Mouse (Mus musculus): Measurements from ENCODE around the gene Bmp6. TPM values are rescaled to one million over a fixed set of nuclear protein-coding genes. Genes with fewer than 3 reads are reported as not detected.

Gene Bmp6
- polyA plus RNA-seq, 1 experiment from 2014 or later, result not detected

DNA sequence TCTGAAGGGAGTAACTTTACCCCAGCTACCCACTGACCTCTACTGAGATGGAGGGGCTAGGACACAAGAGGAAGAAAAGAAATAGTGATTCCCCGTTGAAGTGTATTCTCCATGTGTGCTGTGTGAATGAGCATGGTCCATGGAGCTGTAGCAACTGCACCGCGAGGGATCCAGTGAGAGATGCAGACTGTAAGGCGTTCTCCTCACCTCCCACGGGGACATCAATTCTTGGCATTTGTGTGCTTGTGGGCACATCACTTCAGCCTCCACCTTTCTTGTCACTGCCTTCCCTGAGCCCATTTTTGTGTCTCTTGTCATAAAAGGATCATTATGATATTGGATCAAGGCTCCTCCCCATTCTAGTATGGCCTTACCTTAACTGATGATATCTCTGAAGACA, 34.9 kb downstream of the Bmp6 start:
- WGBS (ENCODE audit: missing documents), result 98% methylated on average over 5 of the region's 5 CpGs
- Histone ChIP-seq H3K4me3 (ENCODE audit: inconsistent target) (no peak overlapping the region), H3K79me2 (ENCODE audit: inconsistent target) (no peaks in the 10 kb centered on the region), H3K36me3 (ENCODE audit: inconsistent target) (no peaks in the 10 kb centered on the region), H3K27ac (no peak overlapping the region)

DNA sequence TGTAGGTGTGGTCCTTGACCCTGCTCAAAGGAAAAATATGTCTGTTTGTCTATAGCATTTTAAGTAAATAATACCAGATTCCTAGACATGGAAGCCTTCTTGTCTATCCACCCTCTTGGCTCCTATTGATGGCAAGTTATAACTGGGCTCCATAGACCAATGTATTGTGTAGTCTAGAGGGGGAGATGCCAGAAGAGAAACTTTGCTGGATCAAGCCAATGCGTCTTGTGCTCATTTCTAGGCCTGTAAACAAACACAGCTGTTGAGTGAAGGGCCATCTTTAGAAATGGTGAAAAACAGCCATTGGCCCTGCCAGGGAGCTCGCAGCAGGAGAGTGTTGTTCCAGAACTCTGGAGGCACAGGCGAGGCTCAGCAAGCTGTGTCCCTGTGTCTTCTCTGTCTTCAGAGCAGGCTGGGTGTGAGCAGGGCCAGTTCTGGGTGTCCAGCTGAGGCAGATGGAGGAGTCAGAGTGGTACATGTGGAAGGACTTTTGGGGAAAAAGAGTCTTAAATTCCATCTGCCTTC, 41.2 kb downstream of the Bmp6 start:
- Histone ChIP-seq H3K79me2 (ENCODE audit: inconsistent target) (no peaks in the 10 kb centered on the region), H3K36me3 (ENCODE audit: inconsistent target) (no peaks in the 10 kb centered on the region), H3K4me3 (ENCODE audit: inconsistent target) (no peak overlapping the region), H3K27ac (no peak overlapping the region)
- 81% methylated on average over 3 of the region's 3 CpGs for WGBS (ENCODE audit: missing documents)

DNA sequence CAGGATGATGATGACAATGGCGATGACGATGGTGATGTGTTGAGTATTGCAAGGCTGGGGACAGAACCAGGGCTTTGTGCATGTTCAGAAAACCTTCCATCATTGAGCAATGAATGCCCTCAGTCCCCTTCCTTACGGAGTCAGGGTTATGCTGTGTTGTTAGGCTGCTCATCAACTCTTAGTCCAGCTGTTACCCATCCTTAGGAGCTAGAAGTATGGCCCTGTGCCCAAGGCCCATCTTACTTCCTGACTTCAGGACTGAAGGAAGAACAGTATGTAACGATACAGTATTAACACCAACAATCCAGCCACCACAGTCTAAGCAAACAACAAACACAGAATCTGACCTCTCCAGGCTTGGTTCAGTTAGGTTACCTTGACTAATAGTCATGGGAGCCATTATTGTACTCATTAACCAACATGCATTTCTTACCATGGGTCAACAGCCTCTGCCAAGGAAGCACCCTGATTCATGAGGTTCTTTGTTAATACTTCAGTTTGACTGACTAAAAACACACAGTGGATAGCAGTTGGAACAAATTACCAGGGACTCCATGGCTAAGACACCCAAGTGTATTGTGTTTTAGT, 42.6 kb downstream of the Bmp6 start:
- no peaks in the 10 kb centered on the region for H3K36me3 ChIP-seq (ENCODE audit: inconsistent target)
- H3K79me2 ChIP-seq (ENCODE audit: inconsistent target), result no peaks in the 10 kb centered on the region
- no peak overlapping the region for H3K27ac ChIP-seq
- WGBS (ENCODE audit: missing documents), result 93% methylated on average over 4 of the region's 4 CpGs
- no peak overlapping the region for H3K4me3 ChIP-seq (ENCODE audit: inconsistent target)

DNA sequence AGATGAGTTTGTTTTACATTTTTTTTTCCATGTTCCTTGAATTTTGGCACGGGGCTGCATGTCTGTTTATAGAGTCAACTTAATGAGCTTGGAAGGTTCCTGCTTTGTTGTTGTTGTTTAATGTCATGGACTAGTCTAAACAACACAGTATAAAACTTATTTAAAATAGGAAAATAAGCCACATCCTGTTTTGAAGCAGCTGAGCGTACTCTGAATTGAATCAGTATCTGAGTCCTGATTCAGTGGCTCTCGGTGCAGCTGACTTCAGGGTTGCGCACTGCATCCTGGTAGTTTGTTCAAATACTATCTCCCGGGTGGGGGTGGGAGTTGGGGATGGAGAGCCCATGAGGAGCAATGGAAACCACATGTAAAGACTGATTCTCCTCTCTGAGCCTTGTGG, 48.5 kb downstream of the Bmp6 start:
- Histone ChIP-seq H3K4me3 (ENCODE audit: inconsistent target) (no peak overlapping the region), H3K27ac (no peak overlapping the region), H3K79me2 (ENCODE audit: inconsistent target) (no peaks in the 10 kb centered on the region), H3K36me3 (ENCODE audit: inconsistent target) (no peaks in the 10 kb centered on the region)
- 87% methylated on average over 5 of the region's 5 CpGs for WGBS (ENCODE audit: missing documents)

DNA sequence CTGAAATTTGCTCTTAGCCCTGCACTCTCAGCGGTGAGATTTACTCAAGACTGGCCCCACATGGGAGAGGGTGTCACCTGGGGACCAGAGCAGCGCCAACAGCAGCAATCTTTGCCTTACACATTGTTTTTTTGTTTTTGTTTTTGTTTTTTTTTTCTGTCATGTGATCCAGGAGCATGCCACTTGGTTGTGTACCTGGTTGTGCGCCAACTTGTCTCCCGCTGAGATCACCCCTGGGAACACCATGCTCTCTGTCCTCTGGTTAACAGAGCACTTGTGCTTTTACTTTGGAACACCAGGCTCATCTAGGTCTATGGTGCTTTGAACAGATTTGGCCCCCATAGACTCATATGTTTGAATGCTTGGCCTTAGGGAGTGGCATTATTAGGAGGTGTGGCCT, 50.1 kb downstream of the Bmp6 start:
- WGBS (ENCODE audit: missing documents), result 84% methylated on average over 4 of the region's 4 CpGs
- no peaks in the 10 kb centered on the region for H3K36me3 ChIP-seq (ENCODE audit: inconsistent target)
- no peaks in the 10 kb centered on the region for H3K79me2 ChIP-seq (ENCODE audit: inconsistent target)
- H3K4me3 ChIP-seq (ENCODE audit: inconsistent target), result no peak overlapping the region
- H3K27ac ChIP-seq, result no peak overlapping the region

DNA sequence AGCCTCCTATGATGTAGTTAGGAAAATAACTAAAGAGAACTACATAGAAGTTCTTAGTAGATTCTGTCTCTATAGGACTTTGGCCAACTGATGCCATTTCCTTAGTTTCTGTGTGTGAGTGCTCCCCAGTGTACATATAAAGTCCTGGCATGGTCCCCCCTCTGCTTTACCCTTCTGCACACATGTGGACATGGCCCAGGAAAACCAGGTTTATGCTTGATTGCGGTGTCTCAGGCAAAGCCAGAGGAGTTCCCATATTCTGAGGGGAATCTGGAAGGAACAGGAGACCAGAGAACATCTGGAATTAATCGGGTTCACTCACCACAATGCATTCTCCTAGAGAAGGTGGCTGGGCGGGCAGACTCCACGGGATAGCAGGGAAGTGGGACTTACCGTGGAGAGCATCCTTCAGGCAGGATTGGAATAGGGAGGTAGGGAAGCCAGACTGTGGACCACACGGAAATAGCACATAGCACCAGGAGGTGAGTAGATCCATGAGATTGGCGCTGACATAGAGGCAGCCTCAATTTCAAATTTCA, 52.2 kb downstream of the Bmp6 start:
- 95% methylated on average over 7 of the region's 7 CpGs for WGBS (ENCODE audit: missing documents)
- no peak overlapping the region for H3K27ac ChIP-seq
- H3K36me3 ChIP-seq (ENCODE audit: inconsistent target), result no peaks in the 10 kb centered on the region
- H3K79me2 ChIP-seq (ENCODE audit: inconsistent target), result no peaks in the 10 kb centered on the region
- no peak overlapping the region for H3K4me3 ChIP-seq (ENCODE audit: inconsistent target)

DNA sequence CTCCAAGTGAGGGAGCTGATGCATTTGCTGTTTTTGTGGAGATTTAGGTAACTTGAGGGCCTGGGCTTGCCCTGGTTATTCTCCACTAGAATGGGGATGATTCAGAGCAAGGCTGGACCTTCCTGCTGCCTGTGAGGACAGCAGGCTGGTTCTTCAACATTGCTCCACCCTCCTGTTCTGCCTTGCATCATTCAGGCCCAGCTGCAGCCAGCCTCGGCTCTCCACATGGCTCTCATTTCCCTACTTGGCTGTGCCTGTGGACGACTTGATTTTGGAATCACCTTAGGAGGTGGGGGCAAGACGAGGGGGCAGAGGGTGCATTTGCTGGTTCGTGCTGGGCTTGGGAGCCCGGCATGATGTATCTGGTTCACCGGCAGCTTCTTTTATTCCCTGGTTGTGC, 53.8 kb downstream of the Bmp6 start:
- Histone ChIP-seq H3K4me3 (ENCODE audit: inconsistent target) (no peak overlapping the region), H3K36me3 (ENCODE audit: inconsistent target) (no peaks in the 10 kb centered on the region), H3K27ac (no peak overlapping the region), H3K79me2 (ENCODE audit: inconsistent target) (no peaks in the 10 kb centered on the region)
- WGBS (ENCODE audit: missing documents), result 86% methylated on average over 6 of the region's 6 CpGs

DNA sequence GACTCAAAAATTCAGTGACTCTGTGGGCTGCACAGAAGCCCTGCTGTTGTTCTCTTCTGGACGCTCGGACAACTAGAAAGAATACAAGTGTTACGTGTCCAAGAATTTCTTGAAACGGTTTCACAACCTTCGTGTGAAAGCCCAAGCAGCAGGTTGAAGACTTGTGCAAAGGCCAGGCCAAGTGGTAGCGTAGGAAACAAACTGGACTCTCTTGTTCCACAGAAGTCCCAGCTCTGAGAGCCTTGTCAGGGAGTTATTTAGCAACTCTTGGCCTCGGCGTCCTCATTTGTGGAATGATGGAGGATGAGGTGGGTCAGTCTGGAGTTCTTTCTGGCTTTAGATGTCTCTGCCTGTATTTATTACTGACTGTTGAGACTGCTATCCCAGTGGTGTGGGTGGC, 55.8 kb downstream of the Bmp6 start:
- Histone ChIP-seq H3K27ac (no peak overlapping the region), H3K79me2 (ENCODE audit: inconsistent target) (no peaks in the 10 kb centered on the region), H3K4me3 (ENCODE audit: inconsistent target) (no peak overlapping the region), H3K36me3 (ENCODE audit: inconsistent target) (no peaks in the 10 kb centered on the region)
- WGBS (ENCODE audit: missing documents), result 93% methylated on average over 8 of the region's 8 CpGs

DNA sequence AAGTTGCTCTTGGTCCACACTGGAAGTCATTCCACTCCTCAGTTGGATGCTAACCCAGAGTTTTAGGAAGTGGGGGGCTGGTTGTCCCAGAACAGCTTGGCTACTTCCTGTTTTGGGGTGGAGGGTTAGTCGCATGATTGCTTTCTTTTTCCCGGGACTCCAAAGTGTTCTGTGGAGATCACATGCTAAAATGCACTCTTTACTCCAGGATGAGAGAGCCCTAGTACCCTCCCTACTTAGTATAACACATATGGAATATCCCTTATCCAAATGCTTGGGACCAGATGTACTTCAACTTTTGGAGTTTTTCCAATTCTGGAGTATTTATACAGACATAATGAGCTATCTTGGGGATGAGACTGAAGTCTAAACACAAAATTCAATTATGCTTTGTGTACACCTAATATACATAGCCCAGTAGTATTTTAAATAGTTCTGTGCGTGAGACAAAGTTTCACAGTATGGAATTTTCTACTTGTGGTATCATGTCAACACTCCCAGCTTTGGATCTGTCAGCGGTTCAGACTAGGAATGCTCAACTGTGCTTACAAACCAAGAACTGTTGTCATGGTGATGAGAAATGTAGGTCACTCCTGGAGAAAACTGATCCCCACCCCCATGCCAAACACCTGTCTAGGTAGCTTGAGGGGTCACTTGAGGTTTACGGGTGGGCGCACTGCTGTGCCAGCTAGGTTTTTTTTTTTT, 62.9 kb downstream of the Bmp6 start:
- Histone ChIP-seq H3K4me3 (ENCODE audit: inconsistent target) (no peak overlapping the region), H3K36me3 (ENCODE audit: inconsistent target) (no peaks in the 10 kb centered on the region), H3K79me2 (ENCODE audit: inconsistent target) (no peaks in the 10 kb centered on the region), H3K27ac (no peak overlapping the region)
- 72% methylated on average over 6 of the region's 6 CpGs for WGBS (ENCODE audit: missing documents)

DNA sequence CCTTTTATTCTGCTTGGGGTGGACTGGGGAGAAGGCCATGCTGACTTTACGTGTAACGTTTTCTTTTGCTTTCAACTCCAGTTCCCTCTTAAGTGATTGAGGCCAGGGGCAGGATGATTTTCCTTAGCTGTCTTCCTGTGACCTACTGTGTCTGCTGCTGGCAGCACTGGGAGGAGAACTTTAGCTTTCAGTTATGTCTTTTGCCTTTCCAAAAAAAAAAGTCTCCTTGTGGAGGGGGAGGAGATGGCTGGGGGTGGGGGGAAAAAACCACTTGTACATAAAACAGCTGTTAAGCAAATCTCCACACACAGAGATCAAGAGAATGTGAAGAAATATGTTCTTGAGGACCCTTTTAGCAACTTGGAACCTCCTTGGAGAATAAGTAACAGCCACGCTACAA, 63.7 kb downstream of the Bmp6 start:
- no peaks in the 10 kb centered on the region for H3K79me2 ChIP-seq (ENCODE audit: inconsistent target)
- H3K4me3 ChIP-seq (ENCODE audit: inconsistent target), result no peak overlapping the region
- no peaks in the 10 kb centered on the region for H3K36me3 ChIP-seq (ENCODE audit: inconsistent target)
- 62% methylated on average over 3 of the region's 3 CpGs for WGBS (ENCODE audit: missing documents)
- H3K27ac ChIP-seq, result no peak overlapping the region

DNA sequence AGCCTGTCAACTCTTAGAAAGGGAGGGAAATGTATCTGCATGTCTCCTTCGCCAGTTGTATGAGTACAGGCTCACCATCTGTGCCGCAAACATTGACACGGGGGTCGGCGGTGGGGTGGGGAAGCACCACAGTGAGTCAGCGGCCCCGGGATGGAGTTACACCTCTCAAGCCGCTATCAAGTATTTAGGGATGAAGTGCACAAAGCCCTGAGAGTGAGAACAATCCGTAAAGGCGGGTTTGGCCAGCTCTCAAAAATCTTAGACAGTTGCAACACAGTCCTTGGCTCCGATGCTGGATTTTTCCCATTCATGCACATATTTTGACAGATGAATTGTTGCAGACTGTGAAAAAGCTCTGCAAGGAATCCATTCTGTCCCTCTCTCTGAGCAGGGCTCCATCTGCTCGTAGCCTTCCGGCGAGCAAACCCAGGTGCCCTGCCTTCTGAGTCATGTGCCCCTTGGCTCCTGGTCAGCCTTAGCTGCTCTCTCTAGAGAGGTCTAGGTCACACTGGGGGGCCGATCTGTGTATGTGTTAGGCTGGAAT, 65.5 kb downstream of the Bmp6 start:
- H3K4me3 ChIP-seq (ENCODE audit: inconsistent target), result no peak overlapping the region
- H3K27ac ChIP-seq, result no peak overlapping the region
- 65% methylated on average over 15 of the region's 15 CpGs for WGBS (ENCODE audit: missing documents)
- no peaks in the 10 kb centered on the region for H3K79me2 ChIP-seq (ENCODE audit: inconsistent target)
- H3K36me3 ChIP-seq (ENCODE audit: inconsistent target), result no peaks in the 10 kb centered on the region

DNA sequence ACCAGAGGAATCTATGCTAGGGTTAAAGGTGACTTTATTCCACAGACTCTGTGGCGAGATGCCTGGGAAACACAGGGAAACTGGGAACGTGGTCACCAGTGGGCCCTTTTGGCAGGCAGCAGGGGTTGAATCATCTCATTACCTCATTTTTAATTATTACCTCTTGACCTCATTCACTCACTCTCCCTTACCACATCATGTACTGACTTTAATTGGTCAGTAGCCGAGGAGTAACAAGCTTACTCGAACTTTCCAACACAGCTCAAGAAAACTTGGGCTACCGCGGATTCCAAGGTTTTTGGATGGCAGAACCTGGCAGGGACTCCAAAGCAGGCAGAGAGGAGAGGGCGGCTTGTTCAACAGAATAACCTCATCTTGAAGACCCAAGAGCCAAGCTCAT, 74.9 kb downstream of the Bmp6 start:
- Histone ChIP-seq H3K27ac (no peak overlapping the region), H3K36me3 (ENCODE audit: inconsistent target) (no peaks in the 10 kb centered on the region), H3K79me2 (ENCODE audit: inconsistent target) (no peaks in the 10 kb centered on the region), H3K4me3 (ENCODE audit: inconsistent target) (no peak overlapping the region)
- WGBS (ENCODE audit: missing documents), result 95% methylated on average over 7 of the region's 7 CpGs

DNA sequence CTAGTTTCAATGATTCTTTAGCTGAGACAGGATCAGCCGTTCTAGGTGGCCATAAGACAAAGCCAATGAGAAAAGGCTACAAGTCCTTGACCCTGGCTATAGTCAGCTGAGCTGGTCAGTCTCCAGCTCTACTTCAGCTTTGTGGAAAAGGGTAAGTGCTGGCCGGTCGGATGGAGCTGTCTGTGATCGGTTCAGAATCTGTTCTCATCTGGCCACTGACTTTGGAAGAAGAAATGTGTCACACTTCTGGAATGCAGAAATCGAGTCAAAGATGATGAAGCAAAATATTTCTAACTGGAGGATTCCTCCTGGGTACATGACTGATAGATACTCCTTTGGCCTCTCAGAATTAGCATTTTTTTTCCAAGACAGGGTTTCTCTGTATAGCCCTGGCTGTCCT, 77.6 kb downstream of the Bmp6 start:
- Histone ChIP-seq H3K36me3 (ENCODE audit: inconsistent target) (no peaks in the 10 kb centered on the region), H3K4me3 (ENCODE audit: inconsistent target) (no peak overlapping the region), H3K27ac (no peak overlapping the region), H3K79me2 (ENCODE audit: inconsistent target) (no peaks in the 10 kb centered on the region)
- WGBS (ENCODE audit: missing documents), result 78% methylated on average over 5 of the region's 5 CpGs

DNA sequence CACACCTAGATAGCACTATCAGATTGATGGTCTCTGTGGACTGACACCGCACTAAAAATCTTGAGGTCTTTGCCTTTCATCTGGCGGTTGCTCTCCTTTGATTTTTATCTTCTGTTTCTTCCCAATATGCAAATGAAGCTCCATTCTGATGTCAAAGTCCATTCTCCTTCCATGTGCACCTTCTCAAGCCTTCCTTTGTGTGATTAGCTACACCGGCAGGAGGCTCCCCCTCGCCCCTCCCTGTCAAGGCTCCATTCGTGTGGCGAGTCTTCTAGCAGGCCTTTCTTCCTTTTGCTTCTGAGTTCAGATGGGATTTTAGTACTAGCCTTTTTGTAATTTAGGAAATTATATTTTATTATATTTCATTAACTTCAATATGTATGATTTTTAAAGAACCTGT, 80.4 kb downstream of the Bmp6 start:
- Histone ChIP-seq H3K4me3 (ENCODE audit: inconsistent target) (no peak overlapping the region), H3K36me3 (ENCODE audit: inconsistent target) (no peaks in the 10 kb centered on the region), H3K27ac (no peak overlapping the region), H3K79me2 (ENCODE audit: inconsistent target) (no peaks in the 10 kb centered on the region)
- WGBS (ENCODE audit: missing documents), result 89% methylated on average over 6 of the region's 6 CpGs

DNA sequence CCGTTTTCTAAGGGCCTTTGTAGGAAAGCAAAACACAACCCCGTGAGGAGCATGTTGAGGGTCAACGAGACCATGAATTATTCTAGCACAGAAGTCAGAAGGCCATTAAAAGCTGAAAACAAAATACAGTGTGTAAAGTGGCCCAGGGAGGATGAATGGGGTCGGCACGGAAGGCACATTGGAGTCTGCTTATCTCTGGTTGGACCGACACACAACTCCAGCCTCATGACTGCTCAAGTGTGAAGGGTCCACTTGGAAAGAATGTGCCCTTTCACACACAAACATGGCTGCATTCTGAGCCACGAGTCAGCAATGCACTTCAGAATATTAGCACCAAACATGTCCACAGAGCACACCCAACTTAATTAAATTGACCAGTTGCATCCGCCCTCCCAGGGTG, 84.8 kb downstream of the Bmp6 start:
- Histone ChIP-seq H3K79me2 (ENCODE audit: inconsistent target) (no peaks in the 10 kb centered on the region), H3K27ac (no peak overlapping the region), H3K36me3 (ENCODE audit: inconsistent target) (no peaks in the 10 kb centered on the region), H3K4me3 (ENCODE audit: inconsistent target) (no peak overlapping the region)
- 83% methylated on average over 8 of the region's 8 CpGs for WGBS (ENCODE audit: missing documents)

Measured in macrophage (primary cell).